Mouse (Mus musculus): ENCODE measurements around the gene Cwc25.
"Not testable (repeated sequence)": the region's sequence is repeated elsewhere in the genome, so short reads cannot be mapped to it uniquely, and the experiment has no call there.

Gene Cwc25

DNA sequence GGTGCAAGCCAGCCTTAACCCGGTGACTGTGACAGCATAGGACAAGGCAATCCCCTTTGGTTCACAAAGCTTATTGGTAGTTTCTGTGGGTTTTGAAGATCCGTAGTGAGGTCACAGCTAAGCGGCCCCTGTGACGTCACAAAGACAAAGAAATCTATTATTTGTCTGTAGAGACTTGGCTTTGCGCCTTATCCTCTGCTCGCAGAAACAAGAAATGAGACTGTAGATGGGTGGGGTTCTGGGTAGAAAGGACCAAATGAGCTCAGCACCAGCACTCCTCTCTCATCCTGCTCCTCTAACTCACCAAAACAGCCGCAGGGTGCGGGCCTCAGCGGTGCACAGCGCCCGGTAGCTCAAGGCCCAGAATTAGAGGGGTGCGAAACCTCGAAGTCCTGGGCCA lies 8.8 kb upstream of the Cwc25 start:
- DNase-seq (ENCODE audit: extremely low spot score): no peak

DNA sequence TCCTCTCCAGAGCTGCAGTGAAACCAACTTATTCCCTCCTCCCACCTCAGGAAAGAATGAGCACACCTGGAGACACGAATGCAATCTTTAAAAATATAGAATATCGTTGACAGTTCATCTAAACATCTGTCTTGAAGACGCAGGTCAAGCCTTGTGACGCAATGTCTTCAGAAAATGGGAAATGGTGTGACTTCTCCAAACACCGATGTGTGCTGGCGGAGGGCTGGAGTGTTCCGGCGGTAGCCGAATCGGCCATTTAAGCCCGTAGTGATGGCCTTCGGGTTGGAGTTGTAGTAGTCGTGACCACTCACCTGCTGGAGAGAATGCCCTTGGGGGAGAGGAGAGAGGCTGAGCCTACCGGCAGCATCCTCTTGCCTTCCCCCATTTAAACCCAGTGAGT lies 5.1 kb upstream of the Cwc25 start:
- DNase-seq (ENCODE audit: extremely low spot score): no peak

DNA sequence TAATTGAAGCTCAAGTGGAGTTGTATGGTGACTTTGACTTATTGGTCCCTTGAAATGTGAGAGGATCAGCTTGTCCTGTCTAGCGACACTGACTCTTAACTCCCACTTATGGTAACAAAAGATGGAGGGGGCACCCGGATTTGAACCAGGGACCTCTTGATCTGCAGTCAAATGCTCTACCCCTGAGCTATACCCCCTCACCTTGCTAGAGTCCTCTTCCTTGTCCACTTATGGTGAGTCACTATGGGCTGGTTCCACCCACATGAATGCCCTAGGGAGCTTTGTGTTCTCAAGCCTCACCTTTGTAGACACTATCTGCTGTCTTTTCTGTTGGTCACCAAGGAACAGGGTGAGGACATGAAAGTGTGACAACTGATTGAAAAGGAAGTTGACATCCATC lies 3.3 kb upstream of the Cwc25 start:
- peak; percentile 17 for DNase-seq (ENCODE audit: extremely low spot score)

DNA sequence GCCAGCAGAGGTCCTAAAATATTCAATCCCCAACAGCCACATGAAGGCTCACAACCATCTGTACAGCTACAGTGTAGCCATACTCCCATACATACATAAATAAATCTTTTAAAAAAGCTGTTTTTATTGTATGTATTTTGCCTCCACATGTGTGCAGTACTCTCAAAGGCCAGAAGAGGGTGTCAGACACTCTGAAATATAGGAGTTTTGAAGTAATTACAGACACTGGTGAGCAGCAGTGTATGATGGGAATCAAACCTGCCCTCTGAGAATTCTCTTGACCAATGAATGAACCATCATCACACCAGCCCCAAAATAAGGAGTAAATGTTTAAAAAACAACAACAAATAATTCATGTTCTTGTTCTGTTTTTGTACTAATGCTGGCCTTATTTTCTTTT lies 4.7 kb downstream of the Cwc25 start:
- DNase-seq (ENCODE audit: extremely low spot score): no peak

DNA sequence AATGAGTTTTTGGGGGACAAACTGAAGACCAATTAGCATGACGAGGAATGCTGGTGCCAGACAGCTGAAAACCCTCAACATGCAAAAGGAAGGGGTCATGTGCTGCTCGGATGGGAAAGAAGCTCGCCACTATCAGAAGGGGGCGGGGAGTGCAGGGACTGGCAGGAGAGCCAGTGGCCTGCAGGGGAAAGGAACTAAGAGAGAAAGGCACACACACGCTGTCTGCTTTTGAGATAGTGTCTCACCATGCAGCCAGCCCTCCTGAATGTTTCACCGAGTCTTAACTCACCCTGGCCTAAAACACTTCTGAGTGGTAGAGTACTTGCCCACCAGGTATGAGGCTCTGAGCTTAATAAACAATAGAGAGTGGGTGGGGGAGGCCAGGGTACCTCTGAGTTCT lies 7.4 kb downstream of the Cwc25 start:
- DNase-seq (ENCODE audit: extremely low spot score): no peak

DNA sequence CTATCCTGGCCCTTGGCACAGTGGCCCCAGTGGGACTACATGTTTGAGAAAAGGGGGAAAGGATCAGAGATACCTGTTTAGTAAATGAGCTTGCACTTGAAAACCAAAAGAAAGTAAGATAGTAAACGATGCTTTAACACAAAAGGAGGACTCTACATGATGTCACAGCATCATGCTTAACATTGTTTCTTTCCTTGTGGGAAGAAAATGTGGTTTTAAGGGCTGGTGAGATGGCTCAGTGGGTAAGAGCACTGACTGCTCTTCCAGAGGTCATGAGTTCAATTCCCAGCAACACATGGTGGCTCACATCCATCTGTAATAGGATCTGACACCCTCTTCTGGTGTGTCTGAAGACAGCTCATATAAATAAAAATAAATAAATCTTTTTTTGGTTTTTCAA lies 8.2 kb downstream of the Cwc25 start:
- DNase-seq (ENCODE audit: extremely low spot score): no peak

- DNase-seq (ENCODE audit: extremely low spot score): no peak
These were observed 13.1 kb downstream of the Cwc25 start for GRCm38 (mm10) chr11:97753277-97753676.

GRCm38 (mm10) chr11:97748496-97748895 lies 17.9 kb downstream of the Cwc25 start:
- DNase-seq (ENCODE audit: extremely low spot score): no peak

GRCm38 (mm10) chr11:97747773-97748172 lies 18.6 kb downstream of the Cwc25 start:
- no peak for DNase-seq (ENCODE audit: extremely low spot score)

GRCm38 (mm10) chr11:97745331-97745721 lies 21.0 kb downstream of the Cwc25 start:
- DNase-seq (ENCODE audit: extremely low spot score): no peak

- peak; percentile 100 for DNase-seq (ENCODE audit: extremely low spot score)
These were observed 21.5 kb downstream of the Cwc25 start for GRCm38 (mm10) chr11:97744718-97745330.

- no peak for DNase-seq (ENCODE audit: extremely low spot score)
These were observed 22.2 kb downstream of the Cwc25 start, which contains the start of gene Pip4k2b for GRCm38 (mm10) chr11:97744063-97744717. Gene Pip4k2b (minus strand): TSS chr11:97744704.

GRCm38 (mm10) chr11:97743423-97743822 lies 22.9 kb downstream of the Cwc25 start:
- no peak for DNase-seq (ENCODE audit: extremely low spot score)

DNA sequence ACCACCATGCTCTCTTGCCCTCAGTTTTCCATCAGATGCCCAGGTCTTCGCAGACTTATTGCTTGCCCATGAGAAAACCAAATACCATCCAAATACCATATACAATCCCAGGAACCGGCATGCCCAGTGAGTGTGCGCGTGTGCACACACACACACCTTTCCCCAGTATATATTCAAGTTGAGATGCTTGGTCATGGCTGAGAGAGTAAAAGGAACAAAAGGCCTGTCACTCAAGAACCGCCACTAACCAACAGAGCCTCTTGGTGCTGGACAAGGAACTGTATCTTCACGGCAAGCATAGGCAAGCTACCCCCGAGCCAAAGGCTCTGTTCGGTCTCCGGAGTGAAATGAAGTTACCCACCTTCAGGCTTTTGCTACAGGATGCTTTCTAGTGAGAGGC lies 23.8 kb downstream of the Cwc25 start:
- DNase-seq (ENCODE audit: extremely low spot score): no peak

- DNase-seq (ENCODE audit: extremely low spot score): no peak
These were observed 24.2 kb downstream of the Cwc25 start for GRCm38 (mm10) chr11:97742157-97742556.

DNA sequence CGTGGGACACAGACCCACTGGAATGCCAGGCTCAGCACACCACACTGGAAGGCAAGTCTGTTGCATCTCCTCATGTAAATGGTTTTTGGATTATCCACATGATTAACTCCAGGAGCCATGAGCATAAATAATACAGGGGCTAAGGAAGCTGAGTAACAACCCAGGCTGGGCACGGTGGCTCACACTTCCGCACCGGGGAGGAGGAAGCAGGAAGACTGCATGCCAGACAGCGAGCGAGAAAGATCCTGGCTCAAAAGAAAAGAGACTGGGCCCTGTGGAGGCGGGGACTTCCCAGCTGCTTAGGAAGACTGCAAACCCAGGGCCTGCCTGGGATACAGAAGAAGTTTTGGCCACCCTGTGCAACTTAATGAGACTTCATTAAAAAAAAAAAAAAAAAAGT lies 26.2 kb downstream of the Cwc25 start:
- DNase-seq (ENCODE audit: extremely low spot score): no peak

DNA sequence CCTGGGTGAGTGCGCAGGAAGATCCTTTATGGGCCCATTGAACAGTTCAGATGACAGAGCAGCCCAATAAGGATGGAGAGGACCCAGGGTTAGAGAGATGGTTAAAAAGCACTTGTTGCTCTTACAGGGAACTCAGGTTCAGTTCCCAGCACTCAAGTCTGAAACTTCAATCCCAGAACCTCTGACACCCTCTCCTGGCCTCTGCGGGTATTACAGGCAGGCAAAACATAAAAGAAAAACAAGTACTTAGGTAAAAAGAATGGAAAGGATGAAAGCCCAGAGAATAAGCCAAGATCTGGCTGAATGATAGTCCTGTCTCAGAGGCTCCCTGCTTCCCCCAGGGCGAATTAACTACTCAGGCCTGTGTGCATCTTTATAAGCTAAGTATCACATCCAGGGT lies 27.2 kb downstream of the Cwc25 start:
- no peak for DNase-seq (ENCODE audit: extremely low spot score)

DNA sequence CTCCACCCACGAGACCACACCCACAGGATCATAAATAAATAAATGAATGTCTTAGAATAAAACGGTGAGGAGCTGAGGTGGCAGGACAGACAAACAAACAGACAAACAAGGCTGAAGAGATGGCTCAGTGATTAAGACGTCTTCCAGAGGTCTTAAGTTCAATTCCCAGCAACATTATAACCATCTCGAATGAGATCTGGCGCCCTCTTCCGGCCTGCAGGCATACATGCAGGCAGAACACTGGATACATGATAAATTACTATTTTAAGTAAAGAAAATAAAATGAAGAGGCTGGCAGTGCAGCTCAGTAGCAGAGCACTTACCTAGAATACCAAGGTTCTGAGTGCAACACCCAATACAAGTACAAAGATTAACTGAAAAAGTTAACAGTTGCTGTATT lies 27.7 kb downstream of the Cwc25 start:
- no peak for DNase-seq (ENCODE audit: extremely low spot score)

GRCm38 (mm10) chr11:97737600-97737999 lies 28.8 kb downstream of the Cwc25 start:
- no peak for DNase-seq (ENCODE audit: extremely low spot score)

- no peak for DNase-seq (ENCODE audit: extremely low spot score)
These were observed 29.7 kb downstream of the Cwc25 start for GRCm38 (mm10) chr11:97736645-97737044.

DNA sequence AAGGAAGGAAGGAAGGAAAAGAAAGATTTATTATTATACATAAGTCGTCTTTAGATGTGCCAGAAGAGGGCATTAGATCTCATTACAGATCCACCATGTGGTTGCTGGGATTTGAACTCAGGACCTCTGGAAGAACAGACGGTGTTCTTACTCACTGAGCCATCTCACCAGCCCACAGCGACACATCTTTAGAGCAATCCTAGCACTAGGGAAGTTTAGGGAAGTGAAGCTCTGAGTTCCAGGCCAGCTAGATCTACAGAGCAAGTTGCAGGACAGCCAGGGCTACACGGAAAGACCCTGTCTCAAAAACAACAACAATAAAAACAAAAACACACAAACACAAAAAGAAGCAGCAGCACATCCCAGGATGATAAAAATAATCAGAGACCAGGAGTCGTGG lies 31.5 kb downstream of the Cwc25 start:
- not testable (repeated sequence) for DNase-seq (ENCODE audit: extremely low spot score)

GRCm38 (mm10) chr11:97733689-97734088 lies 32.7 kb downstream of the Cwc25 start:
- DNase-seq (ENCODE audit: extremely low spot score): peak; percentile 73

GRCm38 (mm10) chr11:97728730-97729129 lies 37.6 kb downstream of the Cwc25 start:
- no peak for DNase-seq (ENCODE audit: extremely low spot score)

- no peak for DNase-seq (ENCODE audit: extremely low spot score)
These were observed 38.0 kb downstream of the Cwc25 start for GRCm38 (mm10) chr11:97728311-97728710.
